Mouse (Mus musculus) MEL (cell line): Measurements from ENCODE around the gene Id1. TPM values are rescaled to one million over a fixed set of nuclear protein-coding genes. Genes with fewer than 3 reads are reported as not detected.
A peak's percentile ranks its signal among the peaks of the same experiment; 100 is the strongest.

Experiments used
- DNase-seq: peaks from one replicate; pipeline ENCODE4 v3.0.0; 2011; ENCODE audit warnings: low read depth, low spot score
- H3K27ac ChIP-seq: 2 replicates; pipeline ENCODE4 v1.5.1; 2012; ENCODE audit warnings: low read depth, mild to moderate bottlenecking, control low read depth, low read length, moderate library complexity; ENCODE audit not compliant: control insufficient read depth
- H3K27me3 ChIP-seq, 2 experiments: fragments of 150-350 bp in 1 of 2; sonication (generic) in 1 of 2; 2 replicates each; pipeline ENCODE4 v1.6.1; 2012; ENCODE audit warnings: low read length in 2 of 2, mild to moderate bottlenecking in 2 of 2, improper control_type of control experiment in 1 of 2, moderate library complexity in 1 of 2; ENCODE audit not compliant: insufficient read depth in 2 of 2, control insufficient read depth in 1 of 2
- H3K36me3 ChIP-seq, 2 experiments: 2 replicates each; pipeline ENCODE4 v1.6.1; 2012 to 2014; ENCODE audit warnings: low read length in 2 of 2, improper control_type of control experiment in 1 of 2, inconsistent platforms in 1 of 2, mild to moderate bottlenecking in 1 of 2; ENCODE audit not compliant: insufficient read depth in 2 of 2, control insufficient read depth in 1 of 2
- H3K4me1 ChIP-seq, 2 experiments: fragments of 150-350 bp in 1 of 2; sonication (generic) in 1 of 2; 2 replicates each; pipeline ENCODE4 v1.6.1; 2012; ENCODE audit warnings: low read length in 2 of 2, improper control_type of control experiment in 1 of 2, mild to moderate bottlenecking in 1 of 2; ENCODE audit not compliant: insufficient read depth in 2 of 2, control insufficient read depth in 1 of 2
- H3K4me3 ChIP-seq, 2 experiments: fragments of 150-350 bp in 1 of 2; sonication (generic) in 1 of 2; 2 replicates each; pipeline ENCODE4 v1.5.1; 2012; ENCODE audit warnings: low read depth in 2 of 2, low read length in 2 of 2, mild to moderate bottlenecking in 2 of 2, moderate library complexity in 2 of 2, control low read depth in 1 of 2, improper control_type of control experiment in 1 of 2; ENCODE audit not compliant: control insufficient read depth in 1 of 2, insufficient read depth in 1 of 2
- H3K79me2 ChIP-seq: 2 replicates; pipeline ENCODE4 v1.6.1; 2012; ENCODE audit warnings: mild to moderate bottlenecking, low read length, moderate library complexity; ENCODE audit not compliant: control insufficient read depth, poor library complexity, insufficient read depth
- H3K9ac ChIP-seq: 2 replicates; pipeline ENCODE4 v1.6.1; 2012; ENCODE audit warnings: low read depth, mild to moderate bottlenecking, control low read depth, low read length, moderate library complexity; ENCODE audit not compliant: control insufficient read depth, poor library complexity, severe bottlenecking
- H3K9me3 ChIP-seq: fragments of 150-350 bp; sonication (generic); replicated peaks from 2 replicates; pipeline ENCODE4 v1.6.1; 2012; ENCODE audit warnings: mild to moderate bottlenecking, low read length, improper control_type of control experiment, moderate library complexity; ENCODE audit not compliant: insufficient read depth
- BHLHE40 ChIP-seq: IDR thresholded peaks from 2 replicates; pipeline ENCODE4 v1.6.1; 2012; ENCODE audit warnings: low read depth, mild to moderate bottlenecking, inconsistent platforms, low read length, improper control_type of control experiment, borderline replicate concordance
- CHD1 ChIP-seq: IDR thresholded peaks from 2 replicates; pipeline ENCODE4 v1.6.1; 2012; ENCODE audit warnings: low read depth, mild to moderate bottlenecking, inconsistent platforms, low read length, improper control_type of control experiment
- CHD2 ChIP-seq: IDR thresholded peaks from 2 replicates; pipeline ENCODE4 v1.6.1; 2011; ENCODE audit warnings: low read length, improper control_type of control experiment
- E2F4 ChIP-seq: IDR thresholded peaks from 2 replicates; pipeline ENCODE4 v1.6.1; 2011; ENCODE audit warnings: low read depth, low read length, improper control_type of control experiment, borderline replicate concordance
- EP300 ChIP-seq, 2 experiments: IDR thresholded peaks; 2 replicates each; pipeline ENCODE4 v1.6.1; 2011; ENCODE audit warnings: improper control_type of control experiment in 2 of 2, low read length in 2 of 2, low read depth in 1 of 2, mild to moderate bottlenecking in 1 of 2
- ETS1 ChIP-seq: IDR thresholded peaks from 2 replicates; pipeline ENCODE4 v1.6.1; 2012; ENCODE audit warnings: low read depth, mild to moderate bottlenecking, inconsistent platforms, low read length, improper control_type of control experiment, moderate library complexity
- JUND ChIP-seq: IDR thresholded peaks from 2 replicates; pipeline ENCODE4 v1.6.1; 2011; ENCODE audit warnings: low read depth, mild to moderate bottlenecking, improper control_type of control experiment, low read length
- KAT2A ChIP-seq: conservative IDR thresholded peaks from 2 replicates; pipeline ENCODE4 v1.6.1; 2012; ENCODE audit warnings: low read depth, low read length, improper control_type of control experiment, inconsistent platforms
- MAX ChIP-seq: IDR thresholded peaks from 2 replicates; pipeline ENCODE4 v1.6.1; 2011; ENCODE audit warnings: low read length, improper control_type of control experiment
- MAZ ChIP-seq: IDR thresholded peaks from 2 replicates; pipeline ENCODE4 v1.6.1; 2012; ENCODE audit warnings: low read depth, mild to moderate bottlenecking, inconsistent platforms, low read length, improper control_type of control experiment
- POLR2AphosphoS2 ChIP-seq: IDR thresholded peaks from 2 replicates; pipeline ENCODE4 v1.6.1; 2011; ENCODE audit warnings: low read length, improper control_type of control experiment
- RAD21 ChIP-seq: IDR thresholded peaks from 2 replicates; pipeline ENCODE4 v1.6.1; 2011; ENCODE audit warnings: mild to moderate bottlenecking, low read depth, low read length, improper control_type of control experiment
- SMC3 ChIP-seq: IDR thresholded peaks from 2 replicates; pipeline ENCODE4 v1.6.1; 2011; ENCODE audit warnings: low read depth, low read length, improper control_type of control experiment
- TAL1 ChIP-seq: IDR thresholded peaks from 2 replicates; pipeline ENCODE4 v1.6.1; 2012; ENCODE audit warnings: mild to moderate bottlenecking, inconsistent platforms, low read length, moderate library complexity, mixed read lengths
- TBP ChIP-seq: IDR thresholded peaks from 2 replicates; pipeline ENCODE4 v1.8.0; 2011; ENCODE audit warnings: low read depth, low read length, improper control_type of control experiment
- ZKSCAN1 ChIP-seq: IDR thresholded peaks from 2 replicates; pipeline ENCODE4 v1.6.1; 2012; ENCODE audit warnings: low read depth, mild to moderate bottlenecking, inconsistent platforms, low read length, improper control_type of control experiment, moderate library complexity
- ZMIZ1 ChIP-seq: IDR thresholded peaks from 2 replicates; pipeline ENCODE4 v1.6.1; 2012; ENCODE audit warnings: low read depth, mild to moderate bottlenecking, inconsistent platforms, low read length, improper control_type of control experiment, moderate library complexity
- ZNF384 ChIP-seq: IDR thresholded peaks from 2 replicates; pipeline ENCODE4 v1.6.1; 2012; ENCODE audit warnings: low read depth, mild to moderate bottlenecking, inconsistent platforms, low read length, improper control_type of control experiment
- polyA plus RNA-seq, 2 experiments: library from polyadenylated mRNA; stranded (reverse) in 1 of 2; unstranded in 1 of 2; fragments of >175 nt in 1 of 2; fragments of >200 nt in 1 of 2; gene quantifications; 2 replicates each; pipeline versions ENCODE4 v1.2.1 to v1.2.4; 2012; ENCODE audit warnings: low replicate concordance in 2 of 2, low read depth in 1 of 2; ENCODE audit not compliant: insufficient read length in 2 of 2, insufficient read depth in 1 of 2, missing spikeins in 1 of 2
- total RNA-seq: library from RNA; depleted of rRNA; stranded (reverse); fragments of 300-350 nt; gene quantifications from 2 replicates; pipeline ENCODE4 v1.2.3, GENCODE M21; 2012

Id1 gene
- total and polyA plus RNA-seq, 3 experiments = 102 to 486 TPM; not detected in 1

DNA sequence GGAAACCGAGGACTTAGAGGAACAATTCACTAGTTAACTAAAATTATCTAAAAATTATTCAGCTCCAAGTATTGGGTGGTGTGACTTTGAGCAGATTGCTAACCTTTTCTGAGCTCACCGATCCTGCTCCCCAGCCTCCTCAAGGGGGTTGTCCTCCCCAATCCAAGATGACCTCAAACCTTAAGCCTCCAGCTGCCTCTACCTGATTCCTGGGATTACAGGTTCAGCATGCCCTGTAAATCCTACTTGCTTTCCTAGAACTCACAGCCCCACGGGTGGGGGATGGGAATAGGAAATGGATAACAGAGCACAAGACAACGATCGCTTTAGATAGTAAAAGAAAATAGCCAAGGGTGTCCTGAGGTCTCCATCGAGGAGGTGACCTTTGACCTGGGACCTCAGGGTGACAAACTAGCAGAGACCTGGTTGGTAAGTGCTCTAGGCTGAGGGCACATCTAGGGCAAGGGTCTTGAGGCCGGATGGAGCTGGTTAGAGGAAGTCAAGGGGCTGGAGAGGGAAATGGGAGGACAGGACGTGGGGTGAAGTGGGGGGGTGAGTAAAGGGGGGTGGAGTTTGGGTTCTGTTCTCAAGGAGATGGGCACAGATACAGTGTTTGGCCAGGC, 6.9 kb upstream of the Id1 start:
- H3K4me3 ChIP-seq = no peak overlapping the region
- no peak for TF ChIP-seq RAD21
- no peaks in the 10 kb centered on the region for H3K9me3 ChIP-seq
- H3K27me3 ChIP-seq = no peaks in the 10 kb centered on the region; a peak in 1 of 4 replicates
- H3K4me1 ChIP-seq = no peaks in the 10 kb centered on the region
- no peak overlapping the region for H3K27ac ChIP-seq
- H3K36me3 ChIP-seq = no peaks in the 10 kb centered on the region
- no peaks in the 10 kb centered on the region for H3K79me2 ChIP-seq
- H3K9ac ChIP-seq = no peak overlapping the region
- DNase-seq = no peak

DNA sequence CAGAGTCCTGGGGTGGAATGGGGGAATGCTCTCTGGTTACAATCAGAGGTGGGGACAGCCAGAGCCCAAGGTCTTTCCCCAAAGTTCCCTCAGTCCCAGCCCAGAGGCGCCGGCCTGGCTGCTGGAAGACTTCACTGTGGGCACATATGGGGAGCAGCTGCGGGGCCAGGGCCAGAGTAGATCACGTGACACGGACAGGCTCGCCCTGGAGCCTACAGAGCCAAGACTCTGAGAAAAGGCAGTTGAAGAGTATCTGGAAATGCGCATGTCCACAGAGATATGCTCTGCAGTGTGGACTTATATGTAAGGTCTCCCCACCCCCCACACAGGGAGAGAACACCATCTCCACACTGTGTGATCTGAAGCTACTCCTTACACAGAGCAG, 6.4 kb upstream of the Id1 start:
- Histone ChIP-seq H3K27me3 (no peaks in the 10 kb centered on the region; a peak in 1 of 4 replicates), H3K4me3 (no peak overlapping the region), H3K4me1 (no peaks in the 10 kb centered on the region), H3K9me3 (no peaks in the 10 kb centered on the region), H3K79me2 (no peaks in the 10 kb centered on the region), H3K9ac (no peak overlapping the region), H3K27ac (no peak overlapping the region), H3K36me3 (no peaks in the 10 kb centered on the region)
- DNase-seq = no peak
- TF ChIP-seq BHLHE40 (no peak), E2F4 (no peak), EP300 (IDR thresholded peaks at IDR 0.05; ENCODE audit: low read depth in 1 of 2, low read length in 2 of 2) (no peak), ETS1 (no peak), CHD1 (no peak)

DNA sequence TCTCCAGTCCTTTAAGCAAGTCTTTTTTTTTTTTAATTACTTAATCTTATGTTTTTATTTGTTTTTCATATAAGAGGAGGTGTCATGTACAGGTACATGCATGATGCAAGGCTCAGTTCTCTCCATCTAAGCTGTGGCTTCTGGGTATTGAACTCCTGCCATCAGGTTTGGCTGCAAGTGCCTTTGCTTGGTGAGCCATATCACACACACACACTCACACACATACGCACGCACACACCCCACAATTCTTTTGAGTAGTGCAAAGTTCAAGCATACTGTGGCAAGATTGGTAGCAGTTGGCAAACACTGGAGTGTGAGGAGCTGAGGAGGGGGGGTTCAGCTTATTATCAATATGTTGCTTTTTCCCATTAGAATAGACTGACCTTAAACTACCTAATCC, 2.9 kb upstream of the Id1 start:
- H3K27me3 ChIP-seq = no peaks in the 10 kb centered on the region; a peak in 1 of 4 replicates
- no peak overlapping the region for H3K4me3 ChIP-seq
- peaks cover 18% of the 10 kb centered on the region for H3K79me2 ChIP-seq
- H3K9me3 ChIP-seq = no peaks in the 10 kb centered on the region
- DNase-seq = peak; percentile 26
- peaks cover 0 to 16% of the 10 kb centered on the region in 2 experiments; a peak in 2 of 4 replicates for H3K4me1 ChIP-seq
- no peak overlapping the region for H3K27ac ChIP-seq
- no peak overlapping the region for H3K9ac ChIP-seq
- TF ChIP-seq MAX (no peak), ZKSCAN1 (no peak), RAD21 (no peak), MAZ (no peak), TAL1 (no peak), CHD2 (no peak), JUND (no peak), SMC3 (no peak), TBP (no peak), ZNF384 (no peak), E2F4 (no peak), ZMIZ1 (no peak), KAT2A (no peak), BHLHE40 (no peak), POLR2AphosphoS2 (no peak)
- peaks cover 0 to 7% of the 10 kb centered on the region in 2 experiments; a peak in 2 of 4 replicates for H3K36me3 ChIP-seq
